Mouse (Mus musculus) stomach, embryonic 15.5 days (tissue): ENCODE results near the gene Tle2. TPM values are rescaled to one million over a fixed set of nuclear protein-coding genes. Genes with fewer than 3 reads are reported as not detected.

Source experiments
- ATAC-seq: fragments of 200-750 bp; cut with Nextera tagmentation; 2 replicates; pipeline ENCODE4 v1.8.0; 2017; ENCODE audit warnings: low read depth, moderate number of reproducible peaks, moderate TSS enrichment; ENCODE audit not compliant: insufficient read depth, low FRiP score
- H3K27ac ChIP-seq: fragments of 300-500 bp; sonication (generic); 2 replicates; pipeline ENCODE4 v1.5.1; 2015; ENCODE audit warnings: mild to moderate bottlenecking, inconsistent platforms
- H3K27me3 ChIP-seq: fragments of 300-500 bp; sonication (generic); replicated peaks from 2 replicates; pipeline ENCODE4 v1.6.1; 2015; ENCODE audit warnings: inconsistent platforms
- H3K36me3 ChIP-seq: fragments of 300-500 bp; sonication (generic); 2 replicates; pipeline ENCODE4 v1.6.1; 2015; ENCODE audit warnings: inconsistent platforms
- H3K4me1 ChIP-seq: fragments of 300-500 bp; sonication (generic); 2 replicates; pipeline ENCODE4 v1.6.1; 2015; ENCODE audit warnings: inconsistent platforms
- H3K4me2 ChIP-seq: fragments of 300-500 bp; sonication (generic); 2 replicates; pipeline ENCODE4 v1.6.1; 2015; ENCODE audit warnings: mild to moderate bottlenecking, inconsistent platforms
- H3K4me3 ChIP-seq: fragments of 300-500 bp; sonication (generic); replicated peaks from 2 replicates; pipeline ENCODE4 v1.5.1; 2015; ENCODE audit warnings: inconsistent platforms
- H3K9ac ChIP-seq: fragments of 300-500 bp; sonication (generic); 2 replicates; pipeline ENCODE4 v1.6.1; 2015; ENCODE audit warnings: inconsistent platforms
- H3K9me3 ChIP-seq: fragments of 300-500 bp; sonication (generic); 2 replicates; pipeline ENCODE4 v1.6.1; 2016; ENCODE audit warnings: inconsistent platforms
- WGBS: fragments of 180-500 bp; shearing (Covaris S2); methylation state at CpG from one replicate; pipeline ENCODE4 v1.1.7; 2015; 5-methylcytosine and 5-hydroxymethylcytosine counted together
- polyA plus RNA-seq: library from polyadenylated mRNA; unstranded; fragments of >200 nt; fragmentation: Nextera tagmentation; extraction: Ambion mirVana; gene quantifications from 2 replicates; pipeline ENCODE4 v1.2.1, GENCODE M21; 2015

The Tle2 gene
- polyA plus RNA-seq, 1 experiment from 2014 or later, result 28.8 TPM

GRCm38 (mm10) chr10:81599630-81600029 is 25.3 kb downstream of the Tle2 start:
- peaks cover 52% of the 10 kb centered on the region for H3K4me1 ChIP-seq
- no peaks in the 10 kb centered on the region for H3K27me3 ChIP-seq
- WGBS, result 58% methylated on average over 5 of the region's 5 CpGs
- H3K9me3 ChIP-seq, result no peaks in the 10 kb centered on the region
- no peak for ATAC-seq
- H3K4me3 ChIP-seq, result no peak overlapping the region
- H3K4me2 ChIP-seq, result no peak overlapping the region
- H3K9ac ChIP-seq, result no peak overlapping the region
- peak overlapping the region; percentile 80; the same call in 1 of the 2 replicates for H3K27ac ChIP-seq
- no peaks in the 10 kb centered on the region for H3K36me3 ChIP-seq

GRCm38 (mm10) chr10:81600096-81600495 is 25.7 kb downstream of the Tle2 start:
- Histone ChIP-seq H3K36me3 (no peaks in the 10 kb centered on the region), H3K27me3 (no peaks in the 10 kb centered on the region), H3K27ac (peak overlapping the region; percentile 80; the same call in 1 of the 2 replicates), H3K9me3 (no peaks in the 10 kb centered on the region), H3K4me3 (no peak overlapping the region), H3K4me1 (peaks cover 55% of the 10 kb centered on the region), H3K4me2 (no peak overlapping the region), H3K9ac (no peak overlapping the region)
- WGBS, result 46% methylated on average over 10 of the region's 10 CpGs
- no peak for ATAC-seq

- ATAC-seq, result peak; percentile 81
- Histone ChIP-seq H3K27me3 (no peaks in the 10 kb centered on the region), H3K27ac (peak within 1 kb of the TSS; percentile 80), H3K4me1 (peaks cover 55% of the 10 kb centered on the region), H3K9ac (no peak within 1 kb of the TSS), H3K36me3 (no peaks in the 10 kb centered on the region), H3K9me3 (no peaks in the 10 kb centered on the region), H3K4me2 (peak within 1 kb of the TSS; percentile 68), H3K4me3 (peak within 1 kb of the TSS; percentile 32)
- under 1% methylated on average over 28 of the region's 28 CpGs for WGBS
Observed at GRCm38 (mm10) chr10:81600738-81601203, 26.4 kb downstream of the Tle2 start, which contains the start of gene Tle6. Tle6 (minus strand) TSS chr10:81601073.

GRCm38 (mm10) chr10:81601396-81601905 is 27.1 kb downstream of the Tle2 start:
- Histone ChIP-seq H3K27ac (peak overlapping the region; percentile 70; the same call in 1 of the 2 replicates), H3K4me3 (peak overlapping the region; percentile 32; the same call in 1 of the 2 replicates), H3K27me3 (no peaks in the 10 kb centered on the region), H3K9ac (no peak overlapping the region), H3K36me3 (no peaks in the 10 kb centered on the region), H3K4me2 (peak overlapping the region; percentile 68), H3K4me1 (peaks cover 49% of the 10 kb centered on the region), H3K9me3 (no peaks in the 10 kb centered on the region)
- WGBS, result 26% methylated on average over 7 of the region's 7 CpGs
- ATAC-seq, result no peak

- H3K27me3 ChIP-seq, result no peaks in the 10 kb centered on the region
- H3K4me3 ChIP-seq, result no peak overlapping the region
- H3K9ac ChIP-seq, result no peak overlapping the region
- no peak overlapping the region for H3K4me2 ChIP-seq
- H3K27ac ChIP-seq, result peak overlapping the region; percentile 3; the same call in 1 of the 2 replicates
- peaks cover 42% of the 10 kb centered on the region for H3K4me1 ChIP-seq
- ATAC-seq, result no peak
- H3K36me3 ChIP-seq, result no peaks in the 10 kb centered on the region
- no peaks in the 10 kb centered on the region for H3K9me3 ChIP-seq
- WGBS, result 22% methylated on average over 4 of the region's 4 CpGs
Observed at GRCm38 (mm10) chr10:81602741-81603151, 28.4 kb downstream of the Tle2 start.

- 78% methylated on average over 12 of the region's 12 CpGs for WGBS
- Histone ChIP-seq H3K27ac (peak overlapping the region; percentile 95; the same call in 1 of the 2 replicates), H3K4me3 (no peak overlapping the region), H3K4me1 (peaks cover 32% of the 10 kb centered on the region), H3K4me2 (peak overlapping the region; percentile 77), H3K27me3 (no peaks in the 10 kb centered on the region), H3K36me3 (no peaks in the 10 kb centered on the region), H3K9me3 (no peaks in the 10 kb centered on the region), H3K9ac (no peak overlapping the region)
- no peak for ATAC-seq
Observed at GRCm38 (mm10) chr10:81604019-81604967, 29.9 kb downstream of the Tle2 start.

GRCm38 (mm10) chr10:81604968-81605665 is 30.8 kb downstream of the Tle2 start:
- H3K4me1 ChIP-seq, result peaks cover 29% of the 10 kb centered on the region
- H3K27me3 ChIP-seq, result no peaks in the 10 kb centered on the region
- peak overlapping the region; percentile 54 for H3K4me3 ChIP-seq
- H3K36me3 ChIP-seq, result no peaks in the 10 kb centered on the region
- H3K9ac ChIP-seq, result no peak overlapping the region; the same call in 1 of the 2 replicates
- H3K9me3 ChIP-seq, result no peaks in the 10 kb centered on the region
- WGBS, result 18% methylated on average over 29 of the region's 29 CpGs
- ATAC-seq, result peak; percentile 20; the same call in 1 of the 2 replicates
- peak overlapping the region; percentile 95 for H3K27ac ChIP-seq
- H3K4me2 ChIP-seq, result peak overlapping the region; percentile 77

- Histone ChIP-seq H3K36me3 (no peaks in the 10 kb centered on the region), H3K4me2 (peak overlapping the region; percentile 77), H3K27me3 (no peaks in the 10 kb centered on the region), H3K27ac (peak overlapping the region; percentile 95), H3K9me3 (no peaks in the 10 kb centered on the region), H3K4me1 (peaks cover 25% of the 10 kb centered on the region), H3K4me3 (peak overlapping the region; percentile 54), H3K9ac (peak overlapping the region; percentile 11; the same call in 1 of the 2 replicates)
- ATAC-seq, result no peak
- WGBS, result 2% methylated on average over 14 of the region's 14 CpGs
Observed at GRCm38 (mm10) chr10:81605666-81605973, 31.3 kb downstream of the Tle2 start.

- under 1% methylated on average over 39 of the region's 39 CpGs for whole genome bisulfite sequencing
- H3K9me3 ChIP-seq, result no peaks in the 10 kb centered on the region
- H3K4me2 ChIP-seq, result peak within 1 kb of the TSS; percentile 77
- peak; percentile 92 for ATAC-seq
- no peaks in the 10 kb centered on the region for H3K27me3 ChIP-seq
- no peaks in the 10 kb centered on the region for H3K36me3 ChIP-seq
- peak within 1 kb of the TSS; percentile 11; the same call in 1 of the 2 replicates for H3K9ac ChIP-seq
- peaks cover 21% of the 10 kb centered on the region for H3K4me1 ChIP-seq
- H3K27ac ChIP-seq, result peak within 1 kb of the TSS; percentile 95
- H3K4me3 ChIP-seq, result peak within 1 kb of the TSS; percentile 54
Observed at GRCm38 (mm10) chr10:81605974-81606751, 31.8 kb downstream of the Tle2 start, which contains the start of gene BC025920. BC025920 (plus strand) TSS chr10:81606270.

GRCm38 (mm10) chr10:81608308-81608707 is 33.9 kb downstream of the Tle2 start:
- H3K4me1 ChIP-seq, result peaks cover 15% of the 10 kb centered on the region; the same call in 1 of the 2 replicates
- no peaks in the 10 kb centered on the region for H3K36me3 ChIP-seq
- no peak overlapping the region for H3K4me2 ChIP-seq
- H3K9me3 ChIP-seq, result no peaks in the 10 kb centered on the region
- no peak overlapping the region for H3K27ac ChIP-seq
- no peak for ATAC-seq
- H3K9ac ChIP-seq, result no peak overlapping the region
- WGBS, result 79% methylated on average over 1 of the region's 1 CpGs
- H3K4me3 ChIP-seq, result no peak overlapping the region
- no peaks in the 10 kb centered on the region for H3K27me3 ChIP-seq

GRCm38 (mm10) chr10:81612779-81613178 is 38.4 kb downstream of the Tle2 start:
- Histone ChIP-seq H3K36me3 (no peaks in the 10 kb centered on the region), H3K4me1 (no peaks in the 10 kb centered on the region), H3K4me3 (no peak overlapping the region), H3K4me2 (no peak overlapping the region), H3K9ac (no peak overlapping the region), H3K27me3 (no peaks in the 10 kb centered on the region), H3K27ac (no peak overlapping the region), H3K9me3 (no peaks in the 10 kb centered on the region)
- WGBS, result 64% methylated on average over 3 of the region's 3 CpGs
- no peak for ATAC-seq
